Mouse (Mus musculus) embryonic facial prominence, embryonic 14.5 days (tissue): ENCODE measurements around the gene Usp7. TPM values are rescaled to one million over a fixed set of nuclear protein-coding genes. Genes with fewer than 3 reads are reported as not detected.
"Not testable (repeated sequence)": the region's sequence is repeated elsewhere in the genome, so short reads cannot be mapped to it uniquely, and the experiment has no call there.

ENCODE experiments used
- ATAC-seq: fragments of 200-750 bp; cut with Nextera tagmentation; 2 replicates; pipeline ENCODE4 v1.8.0; 2017; ENCODE audit warnings: low read depth, moderate number of reproducible peaks, moderate TSS enrichment
- DNase-seq: peaks from one replicate; pipeline ENCODE4 v3.0.0-alpha.2; 2015; ENCODE audit warnings: low spot score
- H3K27ac ChIP-seq: fragments of 300-500 bp; sonication (generic); replicated peaks from 2 replicates; pipeline ENCODE4 v1.5.1; 2014; ENCODE audit warnings: low read depth, mild to moderate bottlenecking, low read length, moderate library complexity
- H3K27me3 ChIP-seq: fragments of 300-500 bp; sonication (generic); replicated peaks from 2 replicates; pipeline ENCODE4 v1.6.1; 2014; ENCODE audit warnings: low read length; ENCODE audit not compliant: control insufficient read depth, insufficient read depth
- H3K36me3 ChIP-seq: fragments of 300-500 bp; sonication (generic); 2 replicates; pipeline ENCODE4 v1.6.1; 2014; ENCODE audit warnings: low read length, mixed read lengths; ENCODE audit not compliant: control insufficient read depth, insufficient read depth
- H3K4me1 ChIP-seq: fragments of 300-500 bp; sonication (generic); 2 replicates; pipeline ENCODE4 v1.6.1; 2014; ENCODE audit warnings: antibody characterized with exemption, low read length; ENCODE audit not compliant: control insufficient read depth, insufficient read depth
- H3K4me2 ChIP-seq: fragments of 300-500 bp; sonication (generic); 2 replicates; pipeline ENCODE4 v1.6.1; 2014; ENCODE audit warnings: low read depth, mild to moderate bottlenecking, low read length, moderate library complexity, mixed read lengths
- H3K4me3 ChIP-seq: fragments of 300-500 bp; sonication (generic); 2 replicates; pipeline ENCODE4 v1.5.1; 2014; ENCODE audit warnings: low read depth, mild to moderate bottlenecking, low read length
- H3K9ac ChIP-seq: fragments of 300-500 bp; sonication (generic); 2 replicates; pipeline ENCODE4 v1.6.1; 2014; ENCODE audit warnings: low read depth, mild to moderate bottlenecking, low read length, moderate library complexity, mixed read lengths
- H3K9me3 ChIP-seq: fragments of 300-500 bp; sonication (generic); 2 replicates; pipeline ENCODE4 v1.6.1; 2016; ENCODE audit warnings: low read length; ENCODE audit not compliant: control insufficient read depth
- WGBS: fragments of 180-500 bp; shearing (Covaris S2); extraction: QIAGEN DNeasy Blood & Tissue Kit; methylation state at CpG from one replicate; pipeline ENCODE4 v1.1.7; 2014; 5-methylcytosine and 5-hydroxymethylcytosine counted together
- polyA plus RNA-seq: library from polyadenylated mRNA; unstranded; fragments of >200 nt; fragmentation: Nextera tagmentation; extraction: Ambion mirVana; gene quantifications from 2 replicates; pipeline ENCODE4 v1.2.1, GENCODE M21; 2014

Usp7 gene
- polyA plus RNA-seq, 1 experiment from 2014 or later, result 35.7 TPM

GRCm38 (mm10) chr16:8766196-8766595 lies 25.9 kb downstream of the Usp7 start:
- Histone ChIP-seq H3K9me3 (no peaks in the 10 kb centered on the region), H3K4me2 (no peak overlapping the region), H3K27ac (no peak overlapping the region), H3K27me3 (no peaks in the 10 kb centered on the region), H3K9ac (no peak overlapping the region), H3K4me3 (no peak overlapping the region), H3K36me3 (no peaks in the 10 kb centered on the region), H3K4me1 (no peaks in the 10 kb centered on the region)
- no peak for ATAC-seq
- DNase-seq, result no peak
- WGBS, result 55% methylated on average over 9 of the region's 9 CpGs

- Histone ChIP-seq H3K36me3 (no peaks in the 10 kb centered on the region), H3K27me3 (no peaks in the 10 kb centered on the region), H3K4me2 (no peak overlapping the region), H3K4me1 (no peaks in the 10 kb centered on the region), H3K4me3 (no peak overlapping the region), H3K27ac (no peak overlapping the region), H3K9me3 (no peaks in the 10 kb centered on the region), H3K9ac (no peak overlapping the region)
- WGBS, result 61% methylated on average over 11 of the region's 11 CpGs
- DNase-seq (no peak), ATAC-seq (no peak)
Observed at GRCm38 (mm10) chr16:8764124-8764907, 27.8 kb downstream of the Usp7 start.

- H3K4me3 ChIP-seq, result no peak overlapping the region
- no peak overlapping the region for H3K9ac ChIP-seq
- no peaks in the 10 kb centered on the region for H3K27me3 ChIP-seq
- no peaks in the 10 kb centered on the region for H3K36me3 ChIP-seq
- no peaks in the 10 kb centered on the region for H3K9me3 ChIP-seq
- ATAC-seq, result no peak
- DNase-seq, result no peak
- H3K4me2 ChIP-seq, result no peak overlapping the region
- no peaks in the 10 kb centered on the region for H3K4me1 ChIP-seq
- WGBS, result 66% methylated on average over 6 of the region's 6 CpGs
- H3K27ac ChIP-seq, result no peak overlapping the region
Observed at GRCm38 (mm10) chr16:8763028-8763427, 29.1 kb downstream of the Usp7 start.

DNA sequence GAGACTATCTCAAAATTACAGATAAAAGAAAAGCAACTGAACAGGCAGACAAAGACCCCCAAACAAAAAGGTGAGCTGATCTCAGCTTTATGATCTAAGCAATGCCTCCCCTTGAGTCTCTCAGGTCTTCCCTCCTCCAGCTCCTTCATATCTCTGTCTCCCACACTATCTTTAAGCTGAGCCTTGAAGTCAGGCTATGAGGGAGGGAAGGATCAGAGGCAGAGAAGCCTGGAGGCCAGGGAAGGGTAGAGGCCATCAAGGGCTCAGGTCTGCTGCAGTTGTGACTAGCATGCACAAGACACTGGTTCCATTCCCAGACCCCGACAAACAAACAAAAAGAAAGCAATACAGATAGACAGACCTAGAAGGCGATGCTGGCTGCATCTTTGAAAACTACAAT lies 30.2 kb downstream of the Usp7 start:
- H3K4me1 ChIP-seq, result no peaks in the 10 kb centered on the region
- ATAC-seq (no peak), DNase-seq (no peak)
- H3K36me3 ChIP-seq, result no peaks in the 10 kb centered on the region
- H3K9ac ChIP-seq, result no peak overlapping the region
- H3K4me3 ChIP-seq, result no peak overlapping the region
- H3K9me3 ChIP-seq, result no peaks in the 10 kb centered on the region
- WGBS, result 90% methylated on average over 2 of the region's 2 CpGs
- H3K27me3 ChIP-seq, result no peaks in the 10 kb centered on the region
- no peak overlapping the region for H3K4me2 ChIP-seq
- H3K27ac ChIP-seq, result no peak overlapping the region

DNA sequence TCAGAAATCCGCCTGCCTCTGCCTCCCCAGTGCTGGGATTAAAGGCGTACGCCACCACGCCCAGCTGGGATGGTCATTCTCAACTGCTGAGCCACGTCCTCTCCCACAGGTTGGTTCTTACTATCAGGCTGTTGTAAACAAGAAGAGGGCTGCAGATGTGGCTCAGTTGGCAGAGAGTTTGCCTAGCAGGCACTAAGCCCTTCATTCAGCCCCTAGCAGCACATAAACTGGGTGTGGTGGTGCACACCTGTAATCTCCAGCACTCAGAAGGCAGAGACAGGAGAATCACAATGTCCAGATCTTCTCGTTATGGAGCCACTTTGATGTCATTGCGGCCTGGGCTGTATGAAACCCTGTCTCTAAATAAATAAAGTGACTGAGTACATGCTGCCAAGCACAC lies 31.1 kb downstream of the Usp7 start:
- no peaks in the 10 kb centered on the region for H3K9me3 ChIP-seq
- 88% methylated on average over 7 of the region's 7 CpGs for WGBS
- H3K4me3 ChIP-seq, result no peak overlapping the region
- no peaks in the 10 kb centered on the region for H3K36me3 ChIP-seq
- H3K4me1 ChIP-seq, result no peaks in the 10 kb centered on the region
- no peak overlapping the region for H3K9ac ChIP-seq
- H3K27me3 ChIP-seq, result no peaks in the 10 kb centered on the region
- ATAC-seq (no peak), DNase-seq (no peak)
- H3K27ac ChIP-seq, result no peak overlapping the region
- no peak overlapping the region for H3K4me2 ChIP-seq

- Histone ChIP-seq H3K27ac (no peak overlapping the region), H3K9ac (no peak overlapping the region), H3K36me3 (no peaks in the 10 kb centered on the region), H3K4me2 (no peak overlapping the region), H3K9me3 (no peaks in the 10 kb centered on the region), H3K27me3 (no peaks in the 10 kb centered on the region), H3K4me1 (no peaks in the 10 kb centered on the region), H3K4me3 (no peak overlapping the region)
- WGBS, result 68% methylated on average over 3 of the region's 3 CpGs
- DNase-seq (no peak), ATAC-seq (no peak)
Observed at GRCm38 (mm10) chr16:8758979-8759378, 33.1 kb downstream of the Usp7 start.

- Histone ChIP-seq H3K4me1 (no peaks in the 10 kb centered on the region), H3K36me3 (no peaks in the 10 kb centered on the region), H3K9me3 (no peaks in the 10 kb centered on the region), H3K27ac (no peak overlapping the region), H3K4me2 (no peak overlapping the region), H3K4me3 (no peak overlapping the region), H3K27me3 (no peaks in the 10 kb centered on the region), H3K9ac (no peak overlapping the region)
- DNase-seq (no peak), ATAC-seq (no peak)
- WGBS, result 75% methylated on average over 2 of the region's 2 CpGs
Observed at GRCm38 (mm10) chr16:8758193-8758592, 33.9 kb downstream of the Usp7 start.

DNA sequence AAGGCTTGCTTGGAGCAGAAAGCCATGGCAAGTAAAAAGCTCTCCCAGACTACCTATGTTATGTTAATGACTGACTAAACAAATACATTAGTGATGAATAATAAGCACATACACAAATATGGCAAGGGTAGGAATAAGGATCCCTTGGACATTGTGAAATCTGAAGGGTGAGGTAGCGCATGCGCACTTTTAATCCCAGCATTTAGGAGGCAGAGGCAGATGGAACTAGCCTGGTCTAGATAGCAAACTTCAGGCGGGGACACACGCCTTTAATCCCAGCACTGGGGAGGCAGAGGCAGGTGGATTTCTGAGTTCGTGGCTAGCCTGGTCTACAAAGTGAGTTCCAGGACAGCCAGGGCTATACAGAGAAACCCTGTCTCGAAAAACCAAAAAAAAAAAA lies 34.5 kb downstream of the Usp7 start:
- not testable (repeated sequence) for H3K27me3 ChIP-seq, H3K27ac ChIP-seq, H3K36me3 ChIP-seq, H3K4me2 ChIP-seq, DNase-seq, H3K4me1 ChIP-seq, ATAC-seq, H3K9me3 ChIP-seq, H3K9ac ChIP-seq, H3K4me3 ChIP-seq
- WGBS, result 95% methylated on average over 5 of the region's 6 CpGs

GRCm38 (mm10) chr16:8752334-8752733 lies 39.8 kb downstream of the Usp7 start:
- H3K27ac ChIP-seq, result no peak overlapping the region
- H3K9me3 ChIP-seq, result no peaks in the 10 kb centered on the region
- DNase-seq (no peak), ATAC-seq (no peak)
- H3K4me3 ChIP-seq, result no peak overlapping the region
- no peaks in the 10 kb centered on the region for H3K4me1 ChIP-seq
- no peak overlapping the region for H3K4me2 ChIP-seq
- no peaks in the 10 kb centered on the region for H3K27me3 ChIP-seq
- 91% methylated on average over 2 of the region's 2 CpGs for WGBS
- H3K36me3 ChIP-seq, result no peaks in the 10 kb centered on the region
- no peak overlapping the region for H3K9ac ChIP-seq
